Mouse (Mus musculus): Measurements from ENCODE around the gene Anks1b. TPM values are rescaled to one million over a fixed set of nuclear protein-coding genes. Genes with fewer than 3 reads are reported as not detected.

Gene Anks1b
- polyA plus RNA-seq, 1 experiment from 2014 or later, result 3.7 TPM

- ATAC-seq (ENCODE audit: low FRiP score) (no peak), DNase-seq (ENCODE audit: low spot score, missing footprints) (no peak)
- Histone ChIP-seq H3K27ac (ENCODE audit: low read depth, low read length) (no peak overlapping the region), H3K9ac (ENCODE audit: low read length) (no peak overlapping the region), H3K36me3 (ENCODE audit: control insufficient read depth, insufficient read depth, low read length) (no peaks in the 10 kb centered on the region), H3K4me1 (ENCODE audit: control insufficient read depth, insufficient read depth, low read length) (no peaks in the 10 kb centered on the region), H3K9me3 (ENCODE audit: control insufficient read depth, low read length) (peaks cover 5% of the 10 kb centered on the region; the same call in 1 of the 2 replicates), H3K4me3 (ENCODE audit: low read depth, low read length) (no peak overlapping the region), H3K4me2 (no peak overlapping the region), H3K27me3 (ENCODE audit: control insufficient read depth, insufficient read depth, low read length) (no peaks in the 10 kb centered on the region)
- 84% methylated on average over 2 of the region's 2 CpGs for WGBS
Observed at GRCm38 (mm10) chr10:90842398-90842797, 969.1 kb downstream of the Anks1b start.

GRCm38 (mm10) chr10:90851077-90851476 lies 977.8 kb downstream of the Anks1b start:
- no peaks in the 10 kb centered on the region for H3K27me3 ChIP-seq (ENCODE audit: control insufficient read depth, insufficient read depth, low read length)
- ATAC-seq (ENCODE audit: low FRiP score) (no peak), DNase-seq (ENCODE audit: low spot score, missing footprints) (no peak)
- H3K9me3 ChIP-seq (ENCODE audit: control insufficient read depth, low read length), result no peaks in the 10 kb centered on the region
- H3K4me3 ChIP-seq (ENCODE audit: low read depth, low read length), result no peak overlapping the region
- H3K36me3 ChIP-seq (ENCODE audit: control insufficient read depth, insufficient read depth, low read length), result no peaks in the 10 kb centered on the region
- H3K27ac ChIP-seq (ENCODE audit: low read depth, low read length), result no peak overlapping the region
- 87% methylated on average over 6 of the region's 6 CpGs for WGBS
- H3K9ac ChIP-seq (ENCODE audit: low read length), result no peak overlapping the region
- no peak overlapping the region for H3K4me2 ChIP-seq
- H3K4me1 ChIP-seq (ENCODE audit: control insufficient read depth, insufficient read depth, low read length), result no peaks in the 10 kb centered on the region

DNA sequence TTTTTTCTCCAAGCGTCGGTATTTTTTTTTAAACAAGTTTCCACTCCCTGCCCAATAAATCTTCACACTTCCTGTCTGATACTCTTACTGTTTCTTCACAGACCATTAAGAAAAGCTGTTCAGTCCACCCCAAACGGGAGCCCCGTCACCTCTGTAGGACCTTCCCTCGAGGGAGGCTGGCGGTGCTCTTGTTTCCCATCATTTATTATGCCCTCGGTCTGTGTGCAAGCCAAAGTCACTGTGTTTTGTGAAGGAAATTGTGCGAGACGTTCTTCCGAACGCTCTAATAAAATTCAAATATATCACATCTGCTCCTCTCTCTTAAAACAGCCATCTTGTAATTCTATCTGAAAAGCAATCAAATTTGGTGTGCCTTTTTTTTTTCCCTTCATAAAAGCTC lies 978.7 kb downstream of the Anks1b start:
- DNase-seq (ENCODE audit: low spot score, missing footprints), result no peak
- 90% methylated on average over 11 of the region's 11 CpGs for WGBS

GRCm38 (mm10) chr10:90852432-90852831 lies 979.1 kb downstream of the Anks1b start:
- Histone ChIP-seq H3K27me3 (ENCODE audit: control insufficient read depth, insufficient read depth, low read length) (no peaks in the 10 kb centered on the region), H3K9ac (ENCODE audit: low read length) (no peak overlapping the region), H3K4me2 (no peak overlapping the region), H3K27ac (ENCODE audit: low read depth, low read length) (no peak overlapping the region), H3K4me1 (ENCODE audit: control insufficient read depth, insufficient read depth, low read length) (no peaks in the 10 kb centered on the region), H3K9me3 (ENCODE audit: control insufficient read depth, low read length) (no peaks in the 10 kb centered on the region), H3K4me3 (ENCODE audit: low read depth, low read length) (no peak overlapping the region), H3K36me3 (ENCODE audit: control insufficient read depth, insufficient read depth, low read length) (no peaks in the 10 kb centered on the region)
- 88% methylated on average over 7 of the region's 7 CpGs for WGBS
- ATAC-seq (ENCODE audit: low FRiP score) (no peak), DNase-seq (ENCODE audit: low spot score, missing footprints) (no peak)

More for the DNA sequence above, 978.7 kb downstream of the Anks1b start:
- Histone ChIP-seq H3K4me1 (ENCODE audit: control insufficient read depth, insufficient read depth, low read length) (no peaks in the 10 kb centered on the region), H3K9me3 (ENCODE audit: control insufficient read depth, low read length) (no peaks in the 10 kb centered on the region), H3K36me3 (ENCODE audit: control insufficient read depth, insufficient read depth, low read length) (no peaks in the 10 kb centered on the region), H3K4me2 (no peak overlapping the region), H3K9ac (ENCODE audit: low read length) (no peak overlapping the region), H3K4me3 (ENCODE audit: low read depth, low read length) (no peak overlapping the region), H3K27me3 (ENCODE audit: control insufficient read depth, insufficient read depth, low read length) (no peaks in the 10 kb centered on the region), H3K27ac (ENCODE audit: low read depth, low read length) (no peak overlapping the region)
- ATAC-seq (ENCODE audit: low FRiP score), result no peak

- DNase-seq (ENCODE audit: low spot score, missing footprints) (no peak), ATAC-seq (ENCODE audit: low FRiP score) (no peak)
- H3K27ac ChIP-seq (ENCODE audit: low read depth, low read length), result no peak overlapping the region
- H3K27me3 ChIP-seq (ENCODE audit: control insufficient read depth, insufficient read depth, low read length), result no peaks in the 10 kb centered on the region
- no peak overlapping the region for H3K9ac ChIP-seq (ENCODE audit: low read length)
- no peaks in the 10 kb centered on the region for H3K36me3 ChIP-seq (ENCODE audit: control insufficient read depth, insufficient read depth, low read length)
- H3K4me2 ChIP-seq, result no peak overlapping the region
- 44% methylated on average over 4 of the region's 4 CpGs for WGBS
- H3K4me3 ChIP-seq (ENCODE audit: low read depth, low read length), result no peak overlapping the region
- H3K9me3 ChIP-seq (ENCODE audit: control insufficient read depth, low read length), result no peaks in the 10 kb centered on the region
- H3K4me1 ChIP-seq (ENCODE audit: control insufficient read depth, insufficient read depth, low read length), result no peaks in the 10 kb centered on the region
Observed at GRCm38 (mm10) chr10:90856668-90857067, 983.4 kb downstream of the Anks1b start.

DNA sequence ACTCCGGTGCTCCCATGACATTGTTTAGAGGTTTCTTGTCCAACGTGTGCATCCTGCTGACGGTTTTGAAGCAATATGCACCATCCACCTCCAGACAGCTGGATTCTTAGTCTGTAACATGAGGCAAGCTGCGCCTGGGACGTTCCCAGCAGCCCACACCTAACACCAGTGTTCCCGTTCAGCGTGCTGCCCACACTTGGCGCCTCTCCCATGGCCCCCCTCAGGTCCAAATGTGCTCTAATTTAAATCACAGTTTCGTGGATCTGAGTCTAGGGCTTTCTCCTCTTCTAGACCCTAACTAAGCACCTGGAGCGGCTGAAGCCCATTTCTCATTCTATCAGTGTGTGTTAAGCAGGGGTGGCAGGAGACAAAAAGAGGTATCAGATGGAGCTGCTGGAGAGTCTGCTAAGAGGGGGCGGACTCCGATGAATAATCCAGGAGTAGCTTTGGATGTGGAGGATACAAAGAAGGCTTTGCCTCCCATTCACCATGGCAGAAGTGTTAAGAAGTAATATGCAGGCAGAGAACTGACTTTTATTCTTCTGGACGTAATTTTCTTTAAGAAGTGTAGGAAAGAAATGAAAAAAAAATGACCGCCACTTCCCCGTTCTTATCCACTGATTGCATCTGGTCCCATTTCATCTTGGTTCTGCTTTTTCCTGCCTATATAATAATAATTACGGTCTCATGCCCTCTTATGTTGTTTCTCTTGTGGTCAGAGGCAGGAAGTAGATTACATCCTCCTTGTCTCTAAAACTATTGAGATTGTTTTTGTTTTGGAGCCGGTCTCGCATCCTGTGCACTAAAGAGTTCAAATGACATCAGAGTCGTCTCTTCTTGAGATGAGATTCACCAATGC lies 986.6 kb downstream of the Anks1b start:
- no peak overlapping the region for H3K4me2 ChIP-seq
- no peaks in the 10 kb centered on the region for H3K27me3 ChIP-seq (ENCODE audit: control insufficient read depth, insufficient read depth, low read length)
- no peaks in the 10 kb centered on the region for H3K9me3 ChIP-seq (ENCODE audit: control insufficient read depth, low read length)
- H3K4me1 ChIP-seq (ENCODE audit: control insufficient read depth, insufficient read depth, low read length), result peaks cover 4% of the 10 kb centered on the region
- no peaks in the 10 kb centered on the region for H3K36me3 ChIP-seq (ENCODE audit: control insufficient read depth, insufficient read depth, low read length)
- WGBS, result 86% methylated on average over 19 of the region's 19 CpGs
- ATAC-seq (ENCODE audit: low FRiP score), result no peak
- H3K27ac ChIP-seq (ENCODE audit: low read depth, low read length), result no peak overlapping the region
- DNase-seq (ENCODE audit: low spot score, missing footprints), result peak; percentile 61
- H3K4me3 ChIP-seq (ENCODE audit: low read depth, low read length), result no peak overlapping the region
- no peak overlapping the region for H3K9ac ChIP-seq (ENCODE audit: low read length)

GRCm38 (mm10) chr10:90863881-90864598 lies 990.7 kb downstream of the Anks1b start:
- ATAC-seq (ENCODE audit: low FRiP score) (peak; percentile 71), DNase-seq (ENCODE audit: low spot score, missing footprints) (no peak)
- H3K9ac ChIP-seq (ENCODE audit: low read length), result no peak overlapping the region
- no peak overlapping the region for H3K4me2 ChIP-seq
- H3K36me3 ChIP-seq (ENCODE audit: control insufficient read depth, insufficient read depth, low read length), result no peaks in the 10 kb centered on the region
- no peaks in the 10 kb centered on the region for H3K9me3 ChIP-seq (ENCODE audit: control insufficient read depth, low read length)
- H3K4me3 ChIP-seq (ENCODE audit: low read depth, low read length), result no peak overlapping the region
- WGBS, result 16% methylated on average over 10 of the region's 10 CpGs
- no peaks in the 10 kb centered on the region for H3K27me3 ChIP-seq (ENCODE audit: control insufficient read depth, insufficient read depth, low read length)
- no peak overlapping the region for H3K27ac ChIP-seq (ENCODE audit: low read depth, low read length)
- H3K4me1 ChIP-seq (ENCODE audit: control insufficient read depth, insufficient read depth, low read length), result peaks cover 4% of the 10 kb centered on the region

- Histone ChIP-seq H3K9me3 (ENCODE audit: control insufficient read depth, low read length) (no peaks in the 10 kb centered on the region), H3K27ac (ENCODE audit: low read depth, low read length) (no peak overlapping the region), H3K27me3 (ENCODE audit: control insufficient read depth, insufficient read depth, low read length) (no peaks in the 10 kb centered on the region), H3K36me3 (ENCODE audit: control insufficient read depth, insufficient read depth, low read length) (no peaks in the 10 kb centered on the region), H3K4me3 (ENCODE audit: low read depth, low read length) (no peak overlapping the region), H3K4me1 (ENCODE audit: control insufficient read depth, insufficient read depth, low read length) (peaks cover 4% of the 10 kb centered on the region), H3K4me2 (no peak overlapping the region), H3K9ac (ENCODE audit: low read length) (no peak overlapping the region)
- no peak for DNase-seq (ENCODE audit: low spot score, missing footprints)
- ATAC-seq (ENCODE audit: low FRiP score), result no peak
- WGBS, result 43% methylated on average over 3 of the region's 3 CpGs
Observed at GRCm38 (mm10) chr10:90864599-90864889, 991.2 kb downstream of the Anks1b start.

GRCm38 (mm10) chr10:90873204-90873603 lies 999.9 kb downstream of the Anks1b start:
- Histone ChIP-seq H3K36me3 (ENCODE audit: control insufficient read depth, insufficient read depth, low read length) (no peaks in the 10 kb centered on the region), H3K4me3 (ENCODE audit: low read depth, low read length) (no peak overlapping the region), H3K9me3 (ENCODE audit: control insufficient read depth, low read length) (no peaks in the 10 kb centered on the region), H3K27me3 (ENCODE audit: control insufficient read depth, insufficient read depth, low read length) (no peaks in the 10 kb centered on the region), H3K4me2 (no peak overlapping the region), H3K27ac (ENCODE audit: low read depth, low read length) (no peak overlapping the region), H3K9ac (ENCODE audit: low read length) (no peak overlapping the region), H3K4me1 (ENCODE audit: control insufficient read depth, insufficient read depth, low read length) (no peaks in the 10 kb centered on the region)
- 97% methylated on average over 5 of the region's 5 CpGs for WGBS
- no peak for ATAC-seq (ENCODE audit: low FRiP score)
- no peak for DNase-seq (ENCODE audit: low spot score, missing footprints)

Measured in midbrain, embryonic 11.5 days (tissue).